Mouse (Mus musculus): ENCODE results near the gene Clps.

GRCm38 (mm10) chr17:28532557-28532956 lies 28.0 kb downstream of the Clps start:
- TF ChIP-seq CTCF (IDR thresholded peaks at IDR 0.05; ENCODE audit: extremely low read depth, insufficient read depth, insufficient read length, insufficient replicate concordance): no peak
- no peak for TF ChIP-seq POLR2A (IDR thresholded peaks at IDR 0.05; ENCODE audit: low read depth, low read length)
